In genomic region chr10:80189999-80190398, GRCm38 (mm10) we compare ENCODE assay signal across 8 mouse cellular contexts. TPM values are rescaled to one million over a fixed set of nuclear protein-coding genes. Genes with fewer than 3 reads are reported as not detected.
DNase-seq lines count a peak whose midpoint lies in the region; ATAC-seq and TF ChIP-seq lines count a peak whose summit lies in the region.

No protein-coding gene starts in this region.

- H3K4me3 ChIP-seq in E14TG2a.4 (replicated peaks; ENCODE audit: low read length) = peak overlapping the region; percentile 76
- peak overlapping the region; percentile 57 for H3K4me3 ChIP-seq in hindbrain, embryonic 10.5 days
- H3K4me3 ChIP-seq in midbrain, embryonic 10.5 days = peak overlapping the region; percentile 60

- H3K4me1 ChIP-seq in E14TG2a.4 (replicated peaks; ENCODE audit: low read depth, low read length) = peaks cover 72% of the 10 kb centered on the region
- H3K4me1 ChIP-seq in hindbrain, embryonic 10.5 days (replicated peaks) = peaks cover 76% of the 10 kb centered on the region
- H3K4me1 ChIP-seq in midbrain, embryonic 10.5 days = peaks cover 99% of the 10 kb centered on the region

- WGBS in hindbrain, embryonic 10.5 days = 2% methylated on average over 21 of the region's 21 CpGs
- WGBS in midbrain, embryonic 10.5 days = 2% methylated on average over 21 of the region's 21 CpGs

- no peak for TF ChIP-seq CTCF in E14TG2a.4 (conservative IDR thresholded peaks at IDR 0.05; ENCODE audit: low read length)

- H3K36me3 ChIP-seq in E14TG2a.4 (ENCODE audit: insufficient read depth, low read length) = 0 out of 2 replicates have a peak, but pooled peaks cover 7% of the 10 kb centered on the region
- peaks cover 36% of the 10 kb centered on the region for H3K36me3 ChIP-seq in hindbrain, embryonic 10.5 days
- peaks cover 42% of the 10 kb centered on the region for H3K36me3 ChIP-seq in midbrain, embryonic 10.5 days

- ATAC-seq in cerebellum, adult (ENCODE audit: insufficient number of reproducible peaks, low FRiP score, low TSS enrichment) = no peak

- DNase-seq in cerebellum, adult 9-11 months = peak; percentile 21
- DNase-seq in hindbrain, embryonic 10.5 days (ENCODE audit: low spot score) = peak; percentile 58
- DNase-seq in midbrain, embryonic 10.5 days (ENCODE audit: low spot score) = peak; percentile 64
- DNase-seq in gastrocnemius, postnatal 25 days = no peak
- DNase-seq in ovary, adult 18-20 months (ENCODE audit: low spot score) = no peak
- DNase-seq in thymus, postnatal 4 days = no peak

- peaks cover 69% of the 10 kb centered on the region for H3K27me3 ChIP-seq in E14TG2a.4 (ENCODE audit: insufficient read depth, low read length)
- H3K27me3 ChIP-seq in hindbrain, embryonic 10.5 days (ENCODE audit: insufficient read depth, poor library complexity, severe bottlenecking) = peaks cover 89% of the 10 kb centered on the region
- peaks cover 99% of the 10 kb centered on the region for H3K27me3 ChIP-seq in midbrain, embryonic 10.5 days (ENCODE audit: low read depth, poor library complexity, severe bottlenecking)

- H3K9me3 ChIP-seq in E14TG2a.4 (ENCODE audit: low read length) = no peaks in the 10 kb centered on the region
- H3K9me3 ChIP-seq in hindbrain, embryonic 10.5 days = no peaks in the 10 kb centered on the region
- H3K9me3 ChIP-seq in midbrain, embryonic 10.5 days (replicated peaks) = no peaks in the 10 kb centered on the region

- H3K27ac ChIP-seq in hindbrain, embryonic 10.5 days = peak overlapping the region; percentile 93
- peak overlapping the region; percentile 96 for H3K27ac ChIP-seq in midbrain, embryonic 10.5 days (replicated peaks)

RNA-seq across cellular contexts. Expression of gene Efna2, which starts 10.7 kb away (rescaled TPM):
- polyA plus RNA-seq in hindbrain, embryonic 10.5 days (2016; fragmentation: Nextera tagmentation; extraction: Ambion mirVana) = 41.3 and 43.7 TPM in 2 replicates
- 56.6 and 64.5 TPM in 2 replicates for polyA plus RNA-seq in midbrain, embryonic 10.5 days (2016; fragmentation: Nextera tagmentation; extraction: Ambion mirVana)
- total RNA-seq in gastrocnemius, postnatal 25 days (2021) = under 1 TPM; 0.26 to 0.54 TPM

RNA-seq across cellular contexts. Expression of gene 1600002K03Rik, which starts 17.3 kb away (rescaled TPM):
- 12.9 and 14.4 TPM in 2 replicates for polyA plus RNA-seq in hindbrain, embryonic 10.5 days (2016; fragmentation: Nextera tagmentation; extraction: Ambion mirVana)
- 10.6 and 11.2 TPM in 2 replicates for polyA plus RNA-seq in midbrain, embryonic 10.5 days (2016; fragmentation: Nextera tagmentation; extraction: Ambion mirVana)
- 1 to 10 TPM; 5.1 to 5.9 TPM for total RNA-seq in gastrocnemius, postnatal 25 days (2021)

RNA-seq across cellular contexts. Expression of gene Cirbp, which starts 24.2 kb away (rescaled TPM):
- polyA plus RNA-seq in hindbrain, embryonic 10.5 days (2016; fragmentation: Nextera tagmentation; extraction: Ambion mirVana) = 95.3 and 153 TPM in 2 replicates
- polyA plus RNA-seq in midbrain, embryonic 10.5 days (2016; fragmentation: Nextera tagmentation; extraction: Ambion mirVana) = 91.8 and 135 TPM in 2 replicates
- total RNA-seq in gastrocnemius, postnatal 25 days (2021) = 10 to 100 TPM; 17.3 to 21.4 TPM

RNA-seq across cellular contexts. Expression of gene Mum1, which starts 36.2 kb away (rescaled TPM):
- 63.6 and 102 TPM in 2 replicates for polyA plus RNA-seq in hindbrain, embryonic 10.5 days (2016; fragmentation: Nextera tagmentation; extraction: Ambion mirVana)
- 154 and 166 TPM in 2 replicates for polyA plus RNA-seq in midbrain, embryonic 10.5 days (2016; fragmentation: Nextera tagmentation; extraction: Ambion mirVana)
- total RNA-seq in gastrocnemius, postnatal 25 days (2021) = 10 to 100 TPM; 14.5 to 14.8 TPM

RNA-seq across cellular contexts. Expression of gene Midn, which starts 41.9 kb away (rescaled TPM):
- polyA plus RNA-seq in hindbrain, embryonic 10.5 days (2016; fragmentation: Nextera tagmentation; extraction: Ambion mirVana) = 22.3 and 24.6 TPM in 2 replicates
- 17.8 and 19.7 TPM in 2 replicates for polyA plus RNA-seq in midbrain, embryonic 10.5 days (2016; fragmentation: Nextera tagmentation; extraction: Ambion mirVana)
- 10 to 100 TPM; 33.7 to 34.8 TPM for total RNA-seq in gastrocnemius, postnatal 25 days (2021)

Comparison
In these comparisons a context has a peak if more than half of its experiments do, and no peak if none do; other contexts are left out.
1. DNase-seq: peak in cerebellum, adult 9-11 months (single experiment), hindbrain, embryonic 10.5 days (single experiment) and midbrain, embryonic 10.5 days (single experiment); none in gastrocnemius, postnatal 25 days (single experiment), ovary, adult 18-20 months (single experiment) and thymus, postnatal 4 days (single experiment).
2. Peak in every context shown above with its lines, with median percentiles within 50 percentile points of each other: H3K4me3 ChIP-seq.